Mouse (Mus musculus): Measurements from ENCODE around the gene Mcub. TPM values are rescaled to one million over a fixed set of nuclear protein-coding genes. Genes with fewer than 3 reads are reported as not detected.

The Mcub gene
- total RNA-seq, 2 experiments from 2014 or later, result 3.3 to 4.2 TPM

DNA sequence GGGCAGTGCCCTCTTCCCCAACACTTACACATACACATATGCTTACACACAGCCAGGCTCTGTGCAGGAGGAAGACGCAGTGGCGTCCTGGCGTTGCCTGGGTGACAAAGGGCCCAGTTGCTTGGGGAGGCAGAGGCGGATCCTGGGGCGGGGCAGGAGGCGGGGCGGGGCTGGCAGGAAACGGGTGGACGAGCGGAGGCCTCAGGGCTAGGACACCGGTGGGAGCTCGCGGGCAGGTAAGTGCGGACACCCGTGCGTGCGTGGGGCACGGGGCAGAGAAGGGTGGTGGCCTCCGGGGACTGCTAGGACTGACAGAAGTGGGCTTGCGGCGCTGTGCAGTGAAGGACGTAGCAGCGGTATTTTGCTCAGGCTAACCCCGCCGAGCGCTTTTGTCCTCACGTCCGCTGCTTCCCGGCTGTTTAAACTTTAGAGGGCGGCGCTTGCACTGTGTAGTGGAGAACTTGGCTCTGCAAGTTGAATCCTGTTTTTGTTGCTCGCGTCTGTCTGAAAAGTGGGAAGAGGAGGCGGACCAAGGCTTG lies 68.7 kb downstream of the Mcub start, which contains the start of gene Casp6:
Gene Casp6, plus strand, starts transcription at position 155 of the 539 bp plus-strand sequence.
- peak; percentile 79 for ATAC-seq (replicated peaks; ENCODE audit: poor library complexity)

- ATAC-seq (replicated peaks; ENCODE audit: poor library complexity), result 0 out of 2 replicates have a peak, but pooled peaks have one; percentile 18
These were observed 71.1 kb downstream of the Mcub start for GRCm38 (mm10) chr3:129898886-129899285.

- no peak for ATAC-seq (replicated peaks; ENCODE audit: poor library complexity)
These were observed 73.4 kb downstream of the Mcub start for GRCm38 (mm10) chr3:129896591-129896990.

DNA sequence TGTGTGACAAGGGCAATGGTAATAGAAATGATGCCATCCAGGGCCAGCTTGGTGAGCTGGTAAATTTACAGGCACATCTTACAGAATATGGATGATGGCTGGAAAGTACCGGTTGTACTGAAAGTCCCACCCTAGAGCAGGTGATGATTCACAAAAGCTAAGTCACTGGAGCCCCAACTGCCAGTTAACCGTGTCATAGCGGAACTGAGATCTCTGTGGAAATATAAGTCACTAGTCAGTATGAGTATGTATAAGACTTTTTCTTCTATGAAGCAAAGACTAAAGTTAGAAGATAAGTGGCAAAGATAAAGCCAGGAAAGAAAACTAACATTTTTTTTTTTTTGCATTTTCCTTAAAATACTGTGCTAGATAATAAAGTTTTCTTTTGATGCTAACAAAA lies 76.9 kb downstream of the Mcub start:
- no peak for ATAC-seq (replicated peaks; ENCODE audit: poor library complexity)

- 0 out of 2 replicates have a peak, but pooled peaks have one; percentile 31 for ATAC-seq (replicated peaks; ENCODE audit: poor library complexity)
These were observed 78.0 kb downstream of the Mcub start for GRCm38 (mm10) chr3:129892003-129892402.

DNA sequence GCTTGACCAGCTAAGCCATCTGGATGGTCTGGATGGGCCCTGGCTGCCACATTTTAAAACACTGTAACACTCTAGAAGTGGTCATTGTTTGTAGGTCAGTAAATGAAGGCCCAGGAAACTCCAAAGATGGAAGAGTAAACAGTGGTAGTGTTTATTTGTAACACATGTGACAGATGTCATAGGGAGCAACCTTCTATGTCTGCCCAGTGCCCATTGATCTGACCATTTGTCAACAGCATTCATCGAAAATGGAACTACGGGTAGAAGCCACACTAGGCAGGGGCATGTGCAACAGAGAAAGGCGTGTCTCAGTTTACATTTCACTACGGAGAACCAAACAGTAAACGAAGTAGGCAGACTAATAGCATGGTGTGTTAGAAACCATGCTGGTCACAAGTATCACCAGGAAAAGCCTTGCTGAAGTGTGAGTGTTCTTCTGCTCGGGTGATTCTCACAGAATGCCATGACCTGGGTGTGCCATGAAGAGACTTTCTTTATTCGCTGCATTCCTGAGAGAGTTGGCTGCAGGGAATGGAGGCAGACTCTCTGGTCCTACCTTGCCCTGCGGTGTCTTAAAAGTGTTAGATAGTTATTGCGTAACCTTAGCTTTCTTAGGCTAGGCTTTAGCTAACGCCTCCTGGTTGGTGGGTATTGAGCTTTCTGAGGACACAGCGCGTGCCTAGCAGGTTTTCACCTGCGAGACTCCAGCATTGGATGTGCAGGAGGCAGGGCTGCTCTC lies 82.1 kb downstream of the Mcub start:
- ATAC-seq (replicated peaks; ENCODE audit: poor library complexity), result no peak

- ATAC-seq (replicated peaks; ENCODE audit: poor library complexity), result no peak
These were observed 83.6 kb downstream of the Mcub start for GRCm38 (mm10) chr3:129886430-129886829.

GRCm38 (mm10) chr3:129885577-129885976 lies 84.4 kb downstream of the Mcub start:
- ATAC-seq (replicated peaks; ENCODE audit: poor library complexity), result peak; percentile 36

DNA sequence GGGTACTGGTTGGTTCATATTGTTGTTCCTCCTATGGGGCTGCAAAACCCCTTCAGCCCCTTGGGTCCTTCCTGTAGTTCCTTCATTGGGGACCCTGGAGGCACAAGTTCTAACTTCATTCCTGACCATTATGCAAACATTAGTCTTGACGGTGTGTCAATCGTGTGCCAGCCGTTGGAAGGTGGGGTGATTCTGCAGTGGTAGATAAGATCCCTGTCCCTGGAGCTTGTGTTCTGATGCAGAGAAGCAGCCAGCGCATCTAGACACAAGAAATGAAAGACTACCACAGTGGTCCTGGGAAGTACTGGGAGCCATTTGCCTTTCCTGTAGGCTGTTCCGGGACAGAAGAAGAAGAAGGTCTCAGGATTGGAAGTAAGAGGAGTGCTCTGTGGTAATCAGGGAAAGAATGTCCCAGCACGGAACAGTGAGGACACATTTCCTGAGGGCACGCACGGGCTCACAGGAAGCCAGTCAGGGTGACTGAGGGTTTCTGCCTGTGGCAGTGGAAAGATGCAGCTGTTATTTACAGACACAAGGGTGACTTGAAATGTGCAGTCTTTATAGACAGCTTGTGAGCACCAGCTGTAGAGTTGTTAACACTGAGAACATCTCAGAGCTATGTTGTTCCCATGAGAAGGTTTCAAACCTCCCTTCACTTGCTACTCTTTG lies 88.9 kb downstream of the Mcub start:
- ATAC-seq (replicated peaks; ENCODE audit: poor library complexity), result peak; percentile 56

- no peak for ATAC-seq (replicated peaks; ENCODE audit: poor library complexity)
These were observed 90.1 kb downstream of the Mcub start for GRCm38 (mm10) chr3:129879913-129880312.

DNA sequence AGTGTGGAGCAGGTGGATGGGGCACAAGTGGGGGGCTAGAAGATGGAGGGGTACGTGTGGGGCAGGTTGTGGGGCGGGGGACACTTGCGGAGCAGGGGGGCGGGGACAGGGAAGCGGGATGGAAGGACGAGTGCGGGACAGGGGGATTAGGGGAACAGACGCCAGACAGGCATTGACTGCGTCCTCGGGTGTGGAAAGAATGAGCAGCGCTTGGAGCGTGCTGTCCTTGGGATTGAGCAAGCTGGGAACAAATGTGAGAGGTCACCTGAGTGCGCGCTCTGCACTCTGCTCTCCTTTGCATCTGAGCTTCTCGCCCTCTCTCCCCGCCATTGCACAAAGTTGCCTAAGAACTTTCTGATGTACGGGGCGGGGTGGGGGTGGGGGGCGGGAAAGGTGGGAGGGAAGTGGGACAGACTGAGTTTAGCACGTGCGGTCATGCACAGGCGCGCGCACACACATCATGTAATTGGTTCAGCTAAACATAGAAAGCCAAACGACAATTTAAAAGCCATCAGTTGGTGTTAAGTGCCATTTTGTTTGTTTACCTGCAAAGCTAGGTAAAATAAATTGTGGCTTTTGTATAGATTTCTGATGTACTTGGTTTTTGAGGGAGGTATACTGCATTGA lies 90.8 kb downstream of the Mcub start:
- peak; percentile 42 for ATAC-seq (replicated peaks; ENCODE audit: poor library complexity)

GRCm38 (mm10) chr3:129878405-129879021 lies 91.5 kb downstream of the Mcub start, which contains the start of gene Pla2g12a:
Pla2g12a (plus strand) TSS chr3:129878606.
- ATAC-seq (replicated peaks; ENCODE audit: poor library complexity), result peak; percentile 67

DNA sequence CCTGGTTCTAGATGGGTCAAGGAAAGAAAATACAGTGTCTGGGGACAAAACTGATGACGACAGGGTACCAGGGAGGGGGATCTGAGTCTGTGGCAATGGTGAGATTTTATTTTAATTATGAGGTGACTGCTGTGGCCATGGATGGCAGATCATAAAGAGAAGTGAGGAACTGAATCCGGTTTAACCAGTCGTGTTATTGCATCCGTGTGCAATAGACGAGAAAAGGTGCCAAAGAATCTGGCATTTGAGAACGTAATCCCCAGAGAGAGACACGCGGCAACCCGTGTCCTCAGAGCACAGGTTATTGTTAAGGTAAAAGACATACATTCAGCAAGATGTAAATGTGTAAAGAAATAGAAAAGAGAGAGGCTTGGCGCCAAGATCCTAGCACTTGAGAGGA lies 92.7 kb downstream of the Mcub start:
- ATAC-seq (replicated peaks; ENCODE audit: poor library complexity), result no peak

Other genes with a start within 250 kb of the Mcub start
- 1.1 and 1.2 TPM in 2 replicates for gene Egf, start 214.9 kb downstream of the Mcub start, total RNA-seq (2015)
- gene Egf, start 214.9 kb downstream of the Mcub start, total RNA-seq (2017), result 1.8 and 1.9 TPM in 2 replicates
- not detected in 2 replicates for gene Lrit3, start 166.2 kb downstream of the Mcub start, total RNA-seq (2015)
- gene Lrit3, start 166.2 kb downstream of the Mcub start, total RNA-seq (2017), result not detected in 2 replicates
- 0.07 and 0.35 TPM in 2 replicates for gene Rrh, start 147.6 kb downstream of the Mcub start, total RNA-seq (2015)
- 0.12 and 0.47 TPM in 2 replicates for gene Rrh, start 147.6 kb downstream of the Mcub start, total RNA-seq (2017)
- gene Gar1, start 138.8 kb downstream of the Mcub start, total RNA-seq (2015), result 49.3 and 64.6 TPM in 2 replicates
- gene Gar1, start 138.8 kb downstream of the Mcub start, total RNA-seq (2017), result 23.6 and 26.9 TPM in 2 replicates
- not detected in 2 replicates for gene Cfi, start 134.3 kb downstream of the Mcub start, total RNA-seq (2015)
- not detected in 2 replicates for gene Cfi, start 134.3 kb downstream of the Mcub start, total RNA-seq (2017)
- 32.2 and 40.1 TPM in 2 replicates for gene Pla2g12a, start 91.6 kb downstream of the Mcub start, total RNA-seq (2015)
- 24.3 and 31.3 TPM in 2 replicates for gene Pla2g12a, start 91.6 kb downstream of the Mcub start, total RNA-seq (2017)
- gene Casp6, start 68.8 kb downstream of the Mcub start, total RNA-seq (2015), result 16.2 and 16.3 TPM in 2 replicates
- gene Casp6, start 68.8 kb downstream of the Mcub start, total RNA-seq (2017), result 9.3 and 13.3 TPM in 2 replicates
- gene Sec24b, start 91.3 kb upstream of the Mcub start, total RNA-seq (2015), result 37.6 and 39.7 TPM in 2 replicates
- 24.8 and 29.1 TPM in 2 replicates for gene Sec24b, start 91.3 kb upstream of the Mcub start, total RNA-seq (2017)
- 0.10 TPM in 1 of 2 replicates, not detected in the other for gene Col25a1, start 161.3 kb upstream of the Mcub start, total RNA-seq (2015)
- gene Col25a1, start 161.3 kb upstream of the Mcub start, total RNA-seq (2017), result 0.07 TPM in 1 of 2 replicates, not detected in the other